Mouse (Mus musculus) skeletal muscle tissue, postnatal 0 days (tissue): ENCODE data around the gene Ptprz1. TPM values are rescaled to one million over a fixed set of nuclear protein-coding genes. Genes with fewer than 3 reads are reported as not detected.

ENCODE experiments used
- polyA plus RNA-seq: library from polyadenylated mRNA; unstranded; fragments of >200 nt; fragmentation: Nextera tagmentation; extraction: Ambion mirVana; gene quantifications from 2 replicates; pipeline ENCODE4 v1.2.1, GENCODE M21; 2015

Gene Ptprz1
- polyA plus RNA-seq = 2.4 and 2.8 TPM in 2 replicates

GRCm38 (mm10) chr6:22874781-22875613, at the start of gene Ptprz1:
Gene Ptprz1 (plus strand): TSS chr6:22875502.

